Mouse (Mus musculus): ENCODE measurements at regions not wholly inside any gene's neighbourhood (a gene's known extent, or its start where the extent isn't known, plus 50 kb on each side); places are given as distances from the start of the nearest gene placed in this dataset.

DNA sequence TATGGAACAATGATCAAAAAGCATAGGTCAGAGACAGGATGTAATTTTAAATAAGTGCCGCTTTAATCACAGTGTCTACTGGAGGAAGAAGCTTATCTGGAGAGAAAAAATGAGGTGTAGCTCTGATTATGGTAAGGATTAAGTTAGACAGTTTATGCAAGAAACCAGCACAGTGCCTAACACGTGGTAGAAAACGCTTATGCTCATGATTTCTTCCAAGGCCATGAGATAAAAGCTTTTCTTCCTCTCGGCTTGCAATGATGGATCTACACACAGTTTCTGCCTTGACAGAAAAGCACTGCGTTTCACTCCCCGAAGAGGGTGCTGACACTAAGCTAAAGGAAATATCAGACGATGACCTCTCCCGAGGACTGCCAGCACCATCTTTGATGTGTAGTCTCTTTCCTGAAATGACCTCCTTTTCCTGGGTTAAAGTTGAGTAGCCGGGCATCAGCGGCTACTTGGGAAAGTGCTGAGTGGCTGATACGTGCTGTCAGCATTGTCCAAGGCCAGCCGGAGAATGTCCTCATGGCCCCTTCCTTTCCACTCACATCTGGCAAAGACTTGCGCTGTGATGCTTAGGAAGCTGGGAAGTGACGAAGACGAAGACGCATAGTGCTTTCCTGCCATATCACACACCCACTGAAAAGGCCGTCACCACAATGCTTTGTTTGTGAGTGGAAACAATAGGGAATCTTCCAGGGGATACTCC lies 72.0 kb downstream of the Hoxa1 start:
- Histone ChIP-seq H3K4me1 (ENCODE audit: control insufficient read depth in 1 of 2, insufficient read depth in 2 of 2, low read length in 2 of 2) (no peaks in the 10 kb centered on the region), H3K4me3 (ENCODE audit: control insufficient read depth in 1 of 2, insufficient read depth in 1 of 2, low read depth in 2 of 2, low read length in 2 of 2) (no peak overlapping the region), H3K36me3 (ENCODE audit: control insufficient read depth in 1 of 2, insufficient read depth in 2 of 2, low read length in 2 of 2) (no peaks in the 10 kb centered on the region), H3K9ac (ENCODE audit: control insufficient read depth, low read depth, low read length, poor library complexity, severe bottlenecking) (no peak overlapping the region), H3K79me2 (ENCODE audit: control insufficient read depth, insufficient read depth, low read length, poor library complexity) (no peaks in the 10 kb centered on the region), H3K27me3 (ENCODE audit: control insufficient read depth in 1 of 2, insufficient read depth in 2 of 2, low read length in 2 of 2) (no peaks in the 10 kb centered on the region; a peak in 1 of 4 replicates), H3K9me3 (replicated peaks; ENCODE audit: insufficient read depth, low read length) (no peaks in the 10 kb centered on the region), H3K27ac (ENCODE audit: control insufficient read depth, low read depth, low read length) (no peak overlapping the region)
- no peak for DNase-seq (ENCODE audit: low read depth, low spot score)
- TF ChIP-seq MEF2A (IDR thresholded peaks at IDR 0.05; ENCODE audit: extremely low read depth, insufficient replicate concordance, low read depth, low read length, poor library complexity, severe bottlenecking) (no peak), GATA1 (IDR thresholded peaks at IDR 0.05; ENCODE audit: low read depth, low read length) (no peak), JUND (IDR thresholded peaks at IDR 0.05; ENCODE audit: low read depth, low read length) (no peak), BHLHE40 (IDR thresholded peaks at IDR 0.05; ENCODE audit: borderline replicate concordance, low read depth, low read length) (no peak), POLR2AphosphoS5 (IDR thresholded peaks at IDR 0.05; ENCODE audit: borderline replicate concordance, low read depth, low read length) (no peak), CHD2 (IDR thresholded peaks at IDR 0.05; ENCODE audit: low read length) (no peak), ZC3H11A (IDR thresholded peaks at IDR 0.05; ENCODE audit: low read depth, low read length) (no peak), ZKSCAN1 (IDR thresholded peaks at IDR 0.05; ENCODE audit: low read depth, low read length) (no peak), TCF12 (IDR thresholded peaks at IDR 0.05; ENCODE audit: low read depth, low read length) (no peak), CHD1 (IDR thresholded peaks at IDR 0.05; ENCODE audit: low read depth, low read length) (no peak), USF2 (IDR thresholded peaks at IDR 0.05; ENCODE audit: borderline replicate concordance in 1 of 2, insufficient read depth in 1 of 2, low read depth in 1 of 2, low read length in 2 of 2) (no peak), MYB (IDR thresholded peaks at IDR 0.05; ENCODE audit: low read depth, low read length) (no peak), ZMIZ1 (IDR thresholded peaks at IDR 0.05; ENCODE audit: low read depth, low read length) (no peak)

DNA sequence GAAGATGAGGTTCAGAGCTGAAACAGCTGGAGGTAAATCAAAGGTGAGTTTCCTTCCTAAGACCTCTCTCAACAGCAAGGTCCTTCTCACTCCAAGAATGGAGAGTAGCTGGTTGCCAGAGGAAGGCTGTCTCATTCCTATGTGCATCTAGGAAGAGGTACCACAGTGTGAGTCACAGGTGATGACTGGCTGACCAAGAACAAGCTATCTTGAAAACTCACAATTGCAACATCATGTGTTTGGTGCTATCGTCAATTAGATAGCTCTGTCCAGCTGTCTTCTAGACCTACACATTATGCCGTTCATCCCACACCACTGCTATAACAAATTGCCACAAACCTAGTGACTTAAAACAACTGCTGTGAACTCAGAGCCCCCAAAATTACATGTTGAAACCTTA lies 72.3 kb upstream of the Skap2 start:
- no peaks in the 10 kb centered on the region for H3K4me1 ChIP-seq (ENCODE audit: control insufficient read depth in 1 of 2, insufficient read depth in 2 of 2, low read length in 2 of 2)
- H3K79me2 ChIP-seq (ENCODE audit: control insufficient read depth, insufficient read depth, low read length, poor library complexity), result no peaks in the 10 kb centered on the region
- no peaks in the 10 kb centered on the region for H3K9me3 ChIP-seq (replicated peaks; ENCODE audit: insufficient read depth, low read length)
- H3K27me3 ChIP-seq (ENCODE audit: control insufficient read depth in 1 of 2, insufficient read depth in 2 of 2, low read length in 2 of 2), result no peaks in the 10 kb centered on the region; a peak in 1 of 4 replicates
- no peak overlapping the region for H3K27ac ChIP-seq (ENCODE audit: control insufficient read depth, low read depth, low read length)
- H3K36me3 ChIP-seq (ENCODE audit: control insufficient read depth in 1 of 2, insufficient read depth in 2 of 2, low read length in 2 of 2), result no peaks in the 10 kb centered on the region
- H3K4me3 ChIP-seq (ENCODE audit: control insufficient read depth in 1 of 2, insufficient read depth in 1 of 2, low read depth in 2 of 2, low read length in 2 of 2), result no peak overlapping the region
- TF ChIP-seq POLR2AphosphoS2 (IDR thresholded peaks at IDR 0.05; ENCODE audit: low read length) (no peak), ZNF384 (IDR thresholded peaks at IDR 0.05; ENCODE audit: low read depth, low read length) (no peak), MXI1 (IDR thresholded peaks at IDR 0.05; ENCODE audit: low read depth, low read length) (no peak), USF2 (IDR thresholded peaks at IDR 0.05; ENCODE audit: borderline replicate concordance in 1 of 2, insufficient read depth in 1 of 2, low read depth in 1 of 2, low read length in 2 of 2) (no peak), POLR2AphosphoS5 (IDR thresholded peaks at IDR 0.05; ENCODE audit: borderline replicate concordance, low read depth, low read length) (no peak), RCOR1 (IDR thresholded peaks at IDR 0.05; ENCODE audit: low read depth, low read length) (no peak), SMC3 (IDR thresholded peaks at IDR 0.05; ENCODE audit: low read depth, low read length) (no peak), TBP (IDR thresholded peaks at IDR 0.05; ENCODE audit: low read depth, low read length) (no peak), GATA1 (IDR thresholded peaks at IDR 0.05; ENCODE audit: low read depth, low read length) (no peak), CTCF (IDR thresholded peaks at IDR 0.05 in 2 of 3, conservative IDR thresholded peaks at IDR 0.05 in 1 of 3; ENCODE audit: control insufficient read depth in 1 of 3, insufficient read depth in 1 of 3, low read depth in 2 of 3, low read length in 3 of 3, poor library complexity in 1 of 3, severe bottlenecking in 1 of 3) (no peak), NRF1 (IDR thresholded peaks at IDR 0.05; ENCODE audit: insufficient read depth, low read depth, low read length, poor library complexity, severe bottlenecking) (no peak), MEF2A (IDR thresholded peaks at IDR 0.05; ENCODE audit: extremely low read depth, insufficient replicate concordance, low read depth, low read length, poor library complexity, severe bottlenecking) (no peak), MAZ (IDR thresholded peaks at IDR 0.05; ENCODE audit: low read depth, low read length) (no peak), ZMIZ1 (IDR thresholded peaks at IDR 0.05; ENCODE audit: low read depth, low read length) (no peak)
- DNase-seq (ENCODE audit: low read depth, low spot score), result no peak
- H3K9ac ChIP-seq (ENCODE audit: control insufficient read depth, low read depth, low read length, poor library complexity, severe bottlenecking), result no peak overlapping the region

Measured in MEL (cell line).